Mouse (Mus musculus): ENCODE results near the gene Mllt11.
A peak's percentile ranks its signal among the peaks of the same experiment; 100 is the strongest.

GRCm38 (mm10) chr3:95227214-95227613 is 4.8 kb downstream of the Mllt11 start:
- TF ChIP-seq CTCF (IDR thresholded peaks at IDR 0.05; ENCODE audit: borderline replicate concordance, insufficient read depth, low read length) (no peak), POLR2A (IDR thresholded peaks at IDR 0.05; ENCODE audit: low read depth, low read length) (peak; percentile 38)
